ENCODE assay signal across 31 mouse cellular contexts in genomic region chr7:125141864-125142263, GRCm38 (mm10).
DNase-seq lines count a peak whose midpoint lies in the region; ATAC-seq and TF ChIP-seq lines count a peak whose summit lies in the region.
"Had no signal": no experiment of that assay in that cellular context is flagged by ENCODE, and none has a peak within 500 bp of the region (broad histone marks: within the 10 kb centered on the region; RNA-seq: fewer than 3 reads in every experiment).

No protein-coding gene starts in this region.

- no peaks in the 10 kb centered on the region for H3K9me3 ChIP-seq in kidney, embryonic 14.5 days (ENCODE audit: control insufficient read depth, low read length)
- no peaks in the 10 kb centered on the region for H3K9me3 ChIP-seq in stomach, embryonic 15.5 days
- no peaks in the 10 kb centered on the region for H3K9me3 ChIP-seq in stomach, postnatal 0 days (ENCODE audit: control insufficient read depth, low read length)
- H3K9me3 ChIP-seq: embryonic facial prominence, embryonic 12.5 days; forebrain, embryonic 10.5 days; forebrain, embryonic 15.5 days; heart, embryonic 13.5 days; hindbrain, embryonic 12.5 days; intestine, embryonic 15.5 days; liver, embryonic 12.5 days; megakaryocyte, embryonic 14.5 days; midbrain, embryonic 12.5 days; neural tube, embryonic 13.5 days had no signal

- H3K9ac ChIP-seq in kidney, embryonic 14.5 days (ENCODE audit: low read depth, low read length): no peak overlapping the region
- H3K9ac ChIP-seq in stomach, embryonic 15.5 days: no peak overlapping the region
- H3K9ac ChIP-seq in stomach, postnatal 0 days (ENCODE audit: low read length): no peak overlapping the region
- H3K9ac ChIP-seq: embryonic facial prominence, embryonic 12.5 days; forebrain, embryonic 15.5 days; heart, embryonic 13.5 days; hindbrain, embryonic 12.5 days; intestine, embryonic 15.5 days; liver, embryonic 12.5 days; liver, postnatal 0 days; midbrain, embryonic 12.5 days; neural tube, embryonic 13.5 days had no signal

- intact Hi-C loops in gastrocnemius, postnatal 14 days (cut with DNase I; ENCODE audit: low total_unique reads): no loop called here

- no peak overlapping the region for H3K27ac ChIP-seq in kidney, adult 2 months (ENCODE audit: insufficient read depth, low read depth, low read length)
- H3K27ac ChIP-seq in kidney, embryonic 14.5 days (ENCODE audit: low read depth, low read length): no peak overlapping the region
- no peak overlapping the region for H3K27ac ChIP-seq in stomach, embryonic 15.5 days
- H3K27ac ChIP-seq in stomach, postnatal 0 days (replicated peaks): no peak overlapping the region
- H3K27ac ChIP-seq: embryonic facial prominence, embryonic 12.5 days; forebrain, embryonic 10.5 days; forebrain, embryonic 15.5 days; heart, embryonic 13.5 days; hindbrain, embryonic 12.5 days; hindbrain, postnatal 0 days; intestine, embryonic 15.5 days; layer of hippocampus, adult 2 months; liver, embryonic 12.5 days; midbrain, embryonic 12.5 days; neural tube, embryonic 13.5 days had no signal

- DNase-seq in kidney, adult 2 months: peak; percentile 1
- peak; percentile 9 for DNase-seq in layer of hippocampus, adult 9-11 months
- no peak for DNase-seq in layer of hippocampus, postnatal 25 days (ENCODE audit: extremely low spot score in 1 of 2, low spot score in 1 of 2)
- DNase-seq in stomach, postnatal 0 days (ENCODE audit: low spot score): no peak
- no peak for DNase-seq in gastrocnemius, postnatal 14 days
- DNase-seq: adrenal gland, postnatal 14 days; cerebellum, adult 11 months; cerebellum, adult 9-10 months; cerebellum, postnatal 36 days; gastrocnemius, postnatal 36 days; heart, postnatal 14 days; layer of hippocampus, postnatal 36 days; left cerebral cortex, postnatal 4 days; liver, postnatal 0 days; right cerebral cortex, postnatal 4 days; thymus, postnatal 36 days had no signal

- ATAC-seq in kidney, embryonic 14.5 days (ENCODE audit: low FRiP score, low TSS enrichment): no peak
- ATAC-seq in stomach, embryonic 15.5 days (ENCODE audit: insufficient read depth, low FRiP score, low read depth): peak; percentile 35; the same call in 1 of the 2 replicates
- ATAC-seq in stomach, postnatal 0 days (ENCODE audit: low FRiP score, low TSS enrichment): no peak
- ATAC-seq: CD4-positive, CD25-positive, alpha-beta regulatory T cell, adult 4 months; forebrain, embryonic 15.5 days; hindbrain, postnatal 0 days; intestine, embryonic 15.5 days; liver, embryonic 12.5 days; liver, postnatal 0 days had no signal

- no peak for TF ChIP-seq CTCF in kidney, adult 2 months (conservative IDR thresholded peaks at IDR 0.05; ENCODE audit: insufficient read depth, insufficient read length, low read depth, low read length)
- no peak for TF ChIP-seq CTCF in stomach, postnatal 0 days (IDR thresholded peaks at IDR 0.05; ENCODE audit: low read depth)

- no peaks in the 10 kb centered on the region for H3K27me3 ChIP-seq in kidney, adult 2 months (replicated peaks; ENCODE audit: control insufficient read depth, insufficient read depth, low read length)
- H3K27me3 ChIP-seq in kidney, embryonic 14.5 days (ENCODE audit: control insufficient read depth, insufficient read depth, low read length): no peaks in the 10 kb centered on the region
- H3K27me3 ChIP-seq in stomach, embryonic 15.5 days (replicated peaks): no peaks in the 10 kb centered on the region
- no peaks in the 10 kb centered on the region for H3K27me3 ChIP-seq in stomach, postnatal 0 days (ENCODE audit: control insufficient read depth, insufficient read depth, low read length)
- H3K27me3 ChIP-seq: embryonic facial prominence, embryonic 12.5 days; forebrain, embryonic 15.5 days; heart, embryonic 13.5 days; hindbrain, embryonic 12.5 days; intestine, embryonic 15.5 days; liver, embryonic 12.5 days; megakaryocyte, embryonic 14.5 days; midbrain, embryonic 12.5 days had no signal

- no peaks in the 10 kb centered on the region for H3K36me3 ChIP-seq in kidney, adult 2 months (ENCODE audit: control insufficient read depth, insufficient read depth, low read length)
- no peaks in the 10 kb centered on the region for H3K36me3 ChIP-seq in kidney, embryonic 14.5 days (ENCODE audit: control insufficient read depth, insufficient read depth, low read length)
- H3K36me3 ChIP-seq in stomach, embryonic 15.5 days: no peaks in the 10 kb centered on the region
- H3K36me3 ChIP-seq in stomach, postnatal 0 days (ENCODE audit: control insufficient read depth, insufficient read depth, low read length): no peaks in the 10 kb centered on the region
- H3K36me3 ChIP-seq: embryonic facial prominence, embryonic 12.5 days; forebrain, embryonic 10.5 days; forebrain, embryonic 15.5 days; heart, embryonic 13.5 days; hindbrain, embryonic 12.5 days; intestine, embryonic 15.5 days; liver, embryonic 12.5 days; midbrain, embryonic 12.5 days; neural tube, embryonic 13.5 days had no signal

- no peak for TF ChIP-seq EP300 in stomach, postnatal 0 days (optimal IDR thresholded peaks at IDR 0.05)

- H3K4me3 ChIP-seq in kidney, adult 2 months (ENCODE audit: insufficient read depth, low read depth, low read length): no peak overlapping the region
- no peak overlapping the region for H3K4me3 ChIP-seq in kidney, embryonic 14.5 days (ENCODE audit: low read length)
- H3K4me3 ChIP-seq in stomach, embryonic 15.5 days (replicated peaks): no peak overlapping the region
- no peak overlapping the region for H3K4me3 ChIP-seq in stomach, postnatal 0 days (ENCODE audit: low read depth, low read length)
- H3K4me3 ChIP-seq: embryonic facial prominence, embryonic 12.5 days; forebrain, embryonic 10.5 days; forebrain, embryonic 15.5 days; heart, embryonic 13.5 days; hindbrain, embryonic 12.5 days; intestine, embryonic 15.5 days; layer of hippocampus, adult 2 months; liver, embryonic 12.5 days; megakaryocyte, embryonic 14.5 days; midbrain, embryonic 12.5 days; neural tube, embryonic 13.5 days had no signal

- no peak for TF ChIP-seq POLR2A in kidney, adult 2 months (IDR thresholded peaks at IDR 0.05; ENCODE audit: low read depth, low read length)

- H3K4me1 ChIP-seq in kidney, adult 2 months (ENCODE audit: control insufficient read depth, insufficient read depth, low read length): no peaks in the 10 kb centered on the region
- no peaks in the 10 kb centered on the region for H3K4me1 ChIP-seq in kidney, embryonic 14.5 days (ENCODE audit: control insufficient read depth, insufficient read depth, low read length)
- H3K4me1 ChIP-seq in stomach, embryonic 15.5 days: no peaks in the 10 kb centered on the region
- no peaks in the 10 kb centered on the region for H3K4me1 ChIP-seq in stomach, postnatal 0 days (replicated peaks; ENCODE audit: control insufficient read depth, insufficient read depth)
- H3K4me1 ChIP-seq: embryonic facial prominence, embryonic 12.5 days; forebrain, embryonic 10.5 days; forebrain, embryonic 15.5 days; hindbrain, embryonic 12.5 days; intestine, embryonic 15.5 days; liver, embryonic 12.5 days; megakaryocyte, embryonic 14.5 days; midbrain, embryonic 12.5 days; neural tube, embryonic 13.5 days had no signal

- no peak overlapping the region for H3K4me2 ChIP-seq in kidney, embryonic 14.5 days (replicated peaks; ENCODE audit: low read depth, low read length)
- no peak overlapping the region for H3K4me2 ChIP-seq in stomach, embryonic 15.5 days
- H3K4me2 ChIP-seq in stomach, postnatal 0 days (replicated peaks; ENCODE audit: low read depth): no peak overlapping the region
- H3K4me2 ChIP-seq: embryonic facial prominence, embryonic 12.5 days; forebrain, embryonic 15.5 days; heart, embryonic 13.5 days; hindbrain, embryonic 12.5 days; intestine, embryonic 15.5 days; liver, embryonic 12.5 days; midbrain, embryonic 12.5 days; neural tube, embryonic 13.5 days had no signal

- WGBS in kidney, adult 2 months: 53% methylated on average over 1 of the region's 1 CpGs
- WGBS in kidney, embryonic 14.5 days: 67% methylated on average over 1 of the region's 1 CpGs
- 47% methylated on average over 1 of the region's 1 CpGs for WGBS in stomach, embryonic 15.5 days
- WGBS in stomach, postnatal 0 days: 38% methylated on average over 1 of the region's 1 CpGs

Comparison
In these comparisons a context has a peak if more than half of its experiments do, and no peak if none do; other contexts are left out.
1. DNase-seq: peak in kidney, adult 2 months (single experiment) and layer of hippocampus, adult 9-11 months (single experiment); none in layer of hippocampus, postnatal 25 days (0 of 2), stomach, postnatal 0 days (single experiment) and gastrocnemius, postnatal 14 days (single experiment).